Mouse (Mus musculus) left cerebral cortex, adult 2 months (tissue): ENCODE data around the gene Chml. TPM values are rescaled to one million over a fixed set of nuclear protein-coding genes. Genes with fewer than 3 reads are reported as not detected.

ENCODE experiments used
- DNase-seq, 2 experiments: peaks; one replicate each; pipeline ENCODE4 v3.0.0; 2021 to 2022; ENCODE audit warnings: low spot score in 2 of 2, mixed read lengths in 1 of 2; ENCODE audit errors: extremely low spot score in 1 of 2
- H3K27ac ChIP-seq: fragments of 200-600 bp; 2 replicates; pipeline ENCODE4 v1.8.1; 2022
- H3K4me3 ChIP-seq: fragments of 200-600 bp; 2 replicates; pipeline ENCODE4 v1.8.1; 2022
- CTCF ChIP-seq: fragments of 200-600 bp; IDR thresholded peaks from 2 replicates; pipeline ENCODE4 v1.8.1; 2022; ENCODE audit warnings: antibody characterized with exemption, mild to moderate bottlenecking, moderate library complexity
- intact Hi-C: fragments of 180-260 bp; cut with DNase I; formaldehyde crosslinking; loops from one replicate; pipeline ENCODE4 v1.15.1; 2025
- total RNA-seq, 2 experiments: library from RNA; stranded (reverse); gene quantifications; 2 replicates each; pipeline ENCODE4 v1.2.3; 2021

The Chml gene
- total RNA-seq, 2 experiments from 2014 or later, result 10.0 to 10.1 TPM

DNA sequence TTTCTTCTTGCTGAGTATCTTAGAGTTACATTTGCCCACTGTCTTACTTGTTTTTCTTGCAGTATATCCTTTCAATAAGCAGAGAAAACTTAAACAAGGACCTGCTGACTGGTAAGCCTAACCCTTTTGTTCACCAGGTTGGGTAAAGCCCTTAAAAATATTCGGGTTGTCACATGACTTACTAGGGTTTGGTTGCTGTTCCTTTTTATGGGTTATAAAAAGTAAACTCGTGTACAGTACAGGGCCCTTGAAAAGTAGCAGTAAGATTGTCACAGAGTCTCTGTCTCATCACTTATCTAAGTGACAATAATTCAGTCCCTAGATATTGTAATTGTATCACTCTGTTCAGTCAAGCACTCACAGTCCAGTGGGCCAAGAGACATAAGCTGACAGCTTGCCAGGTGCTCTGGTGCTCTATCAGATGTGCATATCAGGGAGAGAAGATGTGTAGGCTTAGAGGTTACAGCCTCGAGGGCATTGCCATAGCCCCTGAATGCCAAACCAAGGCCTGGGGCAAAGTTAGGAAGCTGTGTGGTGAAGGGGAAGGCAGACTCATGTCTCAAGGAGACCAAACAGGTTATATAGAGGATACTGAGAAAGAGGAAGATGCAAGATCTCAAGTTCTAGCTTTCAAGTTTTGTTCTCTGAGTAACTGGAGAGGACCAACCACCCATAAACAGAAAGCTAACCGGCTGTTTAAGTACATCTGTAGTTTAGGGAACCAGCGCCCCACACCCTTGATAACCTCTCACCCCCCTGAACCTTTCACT is 49.0 kb downstream of the Chml start:
- intact Hi-C loops, result no loop called here
- Histone ChIP-seq H3K4me3 (no peak overlapping the region), H3K27ac (no peak overlapping the region)
- TF ChIP-seq CTCF, result no peak
- no peak for DNase-seq

DNA sequence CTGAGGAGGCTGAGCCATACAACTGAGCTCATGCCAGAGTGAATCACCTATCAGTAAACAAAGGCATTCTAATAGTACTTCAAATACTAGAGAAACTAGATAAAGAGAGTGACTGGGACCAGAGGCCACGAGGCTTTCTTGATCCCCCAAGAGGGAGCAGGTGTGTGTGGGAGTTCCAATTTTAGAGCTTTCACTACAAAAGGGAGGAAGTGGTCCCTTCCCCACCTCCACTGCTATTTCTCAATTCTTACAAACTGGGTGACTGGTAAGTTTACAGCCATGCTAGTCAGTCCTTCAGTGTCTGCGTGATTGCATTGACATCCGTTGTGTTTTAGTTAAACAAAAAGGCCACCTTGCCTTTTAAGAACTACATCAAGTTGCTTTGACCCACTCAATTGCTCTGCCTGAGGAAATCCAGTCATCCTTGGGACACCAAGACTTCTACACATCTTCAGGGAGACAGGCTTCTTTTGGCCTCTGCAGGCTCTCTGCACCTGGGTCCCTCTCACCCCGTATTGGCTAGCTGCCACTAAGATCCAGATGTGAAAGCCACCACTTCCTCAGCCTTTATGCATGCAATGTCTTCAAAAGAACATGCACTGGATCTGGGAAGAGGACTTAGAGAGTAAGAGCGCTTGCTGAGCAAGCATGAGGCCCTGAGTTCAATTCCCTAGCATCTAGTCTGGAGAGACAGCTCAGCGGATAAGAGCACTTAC is 52.1 kb downstream of the Chml start:
- intact Hi-C loops, result no loop called here
- no peak for DNase-seq
- Histone ChIP-seq H3K4me3 (no peak overlapping the region), H3K27ac (no peak overlapping the region)
- TF ChIP-seq CTCF, result no peak

- Histone ChIP-seq H3K27ac (no peak overlapping the region), H3K4me3 (no peak overlapping the region)
- intact Hi-C loops, result loop anchor here (10.0 kb wide), 1 partner anchor 1066 kb away; no protein-coding TSS in a partner anchor
- TF ChIP-seq CTCF, result no peak
- no peak for DNase-seq
Measured at GRCm38 (mm10) chr1:175639072-175639471, 53.6 kb downstream of the Chml start.

GRCm38 (mm10) chr1:175637677-175638076 is 55.0 kb downstream of the Chml start:
- no peak for TF ChIP-seq CTCF
- intact Hi-C loops, result loop anchor here (10.0 kb wide), 1 partner anchor 1067 kb away; no protein-coding TSS in a partner anchor
- no peak for DNase-seq
- H3K4me3 ChIP-seq, result no peak overlapping the region
- H3K27ac ChIP-seq, result no peak overlapping the region

- DNase-seq, result no peak
- Histone ChIP-seq H3K4me3 (no peak overlapping the region), H3K27ac (no peak overlapping the region)
- TF ChIP-seq CTCF, result no peak
- intact Hi-C loops, result loop anchor here (10.0 kb wide), 1 partner anchor 1072 kb away; no protein-coding TSS in a partner anchor
Measured at GRCm38 (mm10) chr1:175632470-175632869, 60.2 kb downstream of the Chml start.

Other genes with a start within 250 kb of the Chml start
- gene Rgs7, start 200.4 kb downstream of the Chml start, total RNA-seq, result 100 to 1,000 TPM; 114 to 120 TPM
- gene Kmo, start 72.5 kb downstream of the Chml start, total RNA-seq, result under 1 TPM in 1 of 2 experiments, not detected in 1; 0.14 TPM
- gene Fh1, start 67.3 kb downstream of the Chml start, total RNA-seq, result 10 to 100 TPM; 66.7 to 82.2 TPM
- gene Opn3, start 125 bp downstream of the Chml start, total RNA-seq, result 1 to 10 TPM; 6.1 to 6.6 TPM
- not detected for gene Wdr64, start 5.7 kb upstream of the Chml start, total RNA-seq
- 1 to 10 TPM in 1 of 2 experiments, under 1 TPM in 1; 0.21 to 1.9 TPM for gene Exo1, start 187.7 kb upstream of the Chml start, total RNA-seq
- gene Gm38100, start 227.4 kb upstream of the Chml start, total RNA-seq, result not detected